Mouse (Mus musculus): ENCODE data around the gene Kcnip4.

DNA sequence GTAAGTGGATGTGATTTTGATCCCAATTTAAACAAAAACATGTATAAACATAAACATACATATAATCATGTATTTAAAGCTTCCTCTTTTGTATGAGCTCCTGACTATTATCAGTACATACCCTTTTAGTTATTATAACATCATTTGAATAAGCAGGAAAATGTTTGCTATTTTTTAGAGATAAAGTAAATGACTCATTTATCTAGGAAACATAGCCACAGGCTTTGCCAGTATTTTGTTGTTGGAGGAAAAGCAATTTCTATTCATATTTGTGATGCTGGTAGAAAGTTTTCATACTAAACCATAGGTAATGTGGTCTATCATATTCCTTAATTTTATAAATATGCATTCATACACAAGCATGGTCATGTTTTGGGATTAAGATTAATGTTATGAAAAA is 1022.3 kb downstream of the Kcnip4 start:
- TF ChIP-seq CTCF (IDR thresholded peaks at IDR 0.05; ENCODE audit: insufficient read depth, low read length) (no peak), POLR2A (IDR thresholded peaks at IDR 0.05; ENCODE audit: borderline replicate concordance, extremely low read depth, low read depth, low read length) (no peak)

Measured in lung, adult 2 months (tissue).